Mouse (Mus musculus): ENCODE measurements around the gene Plekhb2.

Plekhb2 gene

DNA sequence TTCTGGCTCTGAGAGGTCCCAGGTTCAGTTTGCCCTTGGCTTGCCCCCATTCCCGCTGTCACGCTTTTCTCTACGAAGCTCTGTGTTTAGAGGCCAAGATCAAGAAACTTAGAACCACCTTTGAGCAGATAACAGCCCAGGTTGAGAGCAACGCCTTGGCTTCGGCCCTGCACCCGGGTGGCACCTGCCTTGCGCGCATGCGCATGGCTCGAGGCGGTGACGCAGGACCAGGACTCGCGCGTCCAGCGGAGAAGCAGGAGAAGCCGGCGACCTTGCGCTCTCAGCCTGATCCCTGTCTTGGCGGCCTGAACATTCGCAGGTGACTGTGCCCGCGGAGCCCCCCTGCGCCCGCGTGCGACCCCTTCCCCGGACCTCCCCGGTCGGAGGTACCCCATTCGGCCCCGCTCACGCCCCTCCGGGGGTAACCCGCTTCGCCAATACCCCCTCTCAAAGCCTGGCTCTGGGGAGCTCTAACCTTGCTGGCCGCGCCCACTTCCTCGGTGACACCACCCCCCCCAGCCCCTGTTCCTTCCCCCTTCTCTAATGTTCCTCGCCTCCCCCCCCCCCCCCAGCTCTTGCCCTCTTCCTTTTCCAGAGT is at the start of gene Plekhb2:
Gene Plekhb2, plus strand, starts transcription at position 232 of the 598 bp plus-strand sequence.
- in situ Hi-C loops (cut with MboI, MseI) = loop anchor here (10.0 kb wide), 1 partner anchor 365 kb away; no protein-coding TSS in a partner anchor

DNA sequence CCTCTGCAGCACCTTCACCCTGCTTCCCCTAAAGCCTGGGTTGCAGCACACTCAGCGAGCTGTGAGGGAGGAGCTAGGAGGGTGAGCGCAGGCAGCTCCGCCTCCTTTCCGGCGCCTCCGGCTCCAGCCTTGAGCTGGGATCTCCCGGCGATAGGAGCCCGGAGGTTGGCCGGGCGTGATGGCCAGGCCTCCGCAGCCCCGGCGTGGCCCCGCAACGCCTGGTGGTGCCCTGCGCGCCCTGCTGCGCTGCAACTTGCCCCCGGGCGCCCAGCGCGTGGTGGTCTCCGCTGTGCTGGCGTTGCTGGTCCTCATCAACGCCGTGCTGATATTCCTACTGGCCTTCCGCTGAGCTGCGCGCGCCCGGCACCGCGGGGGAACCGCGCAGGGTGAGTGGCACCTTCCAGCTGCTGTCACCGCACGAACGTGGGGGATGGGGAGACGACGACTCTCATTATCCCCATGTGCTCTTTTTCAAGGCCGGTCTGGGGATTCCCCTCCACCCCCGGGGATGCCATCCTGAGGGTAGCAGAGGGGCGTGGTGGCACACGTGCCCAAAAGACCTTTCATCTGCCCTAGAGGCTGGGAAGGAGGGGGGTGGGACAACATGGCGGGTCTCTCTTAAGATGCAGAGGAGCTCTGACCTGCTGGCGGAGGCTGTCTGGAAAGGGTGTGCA is 48.0 kb upstream of the Plekhb2 start:
- in situ Hi-C loops (cut with MboI, MseI) = no loop called here

DNA sequence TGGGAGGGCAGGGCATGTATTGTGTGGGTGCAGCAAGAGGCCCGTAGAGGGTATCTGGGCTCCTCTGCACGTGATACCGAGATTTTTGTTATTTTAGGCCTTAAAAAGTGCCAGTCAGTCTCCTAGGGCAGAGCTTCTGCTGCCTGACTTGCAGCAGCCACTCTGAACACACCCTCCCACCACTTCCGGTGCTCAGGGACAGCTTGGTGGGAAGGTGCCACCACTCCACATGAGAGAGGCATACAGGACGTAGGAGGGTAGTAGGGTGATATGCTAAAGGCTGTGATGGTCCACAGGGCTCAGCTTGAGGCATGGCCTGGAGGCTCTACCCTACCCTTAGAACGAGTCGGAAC is 47.5 kb upstream of the Plekhb2 start:
- in situ Hi-C loops (cut with MboI, MseI) = no loop called here

DNA sequence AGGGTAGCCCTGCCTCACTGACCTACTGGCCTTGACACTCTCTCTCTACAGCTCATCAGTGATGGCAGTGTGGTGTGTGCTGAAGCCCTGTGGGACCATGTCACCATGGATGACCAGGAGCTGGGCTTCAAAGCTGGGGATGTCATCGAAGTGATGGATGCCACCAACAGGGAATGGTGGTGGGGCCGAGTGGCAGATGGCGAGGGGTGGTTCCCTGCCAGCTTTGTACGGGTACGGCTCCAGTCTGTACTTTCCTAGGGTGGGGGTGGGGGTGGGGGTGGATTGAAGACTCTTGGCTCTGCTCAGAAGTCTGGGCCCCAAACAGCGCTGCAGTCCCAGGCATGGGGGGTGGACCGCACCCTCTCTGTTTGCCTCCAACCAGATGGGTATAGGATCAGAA is 44.9 kb upstream of the Plekhb2 start:
- in situ Hi-C loops (cut with MboI, MseI) = no loop called here

DNA sequence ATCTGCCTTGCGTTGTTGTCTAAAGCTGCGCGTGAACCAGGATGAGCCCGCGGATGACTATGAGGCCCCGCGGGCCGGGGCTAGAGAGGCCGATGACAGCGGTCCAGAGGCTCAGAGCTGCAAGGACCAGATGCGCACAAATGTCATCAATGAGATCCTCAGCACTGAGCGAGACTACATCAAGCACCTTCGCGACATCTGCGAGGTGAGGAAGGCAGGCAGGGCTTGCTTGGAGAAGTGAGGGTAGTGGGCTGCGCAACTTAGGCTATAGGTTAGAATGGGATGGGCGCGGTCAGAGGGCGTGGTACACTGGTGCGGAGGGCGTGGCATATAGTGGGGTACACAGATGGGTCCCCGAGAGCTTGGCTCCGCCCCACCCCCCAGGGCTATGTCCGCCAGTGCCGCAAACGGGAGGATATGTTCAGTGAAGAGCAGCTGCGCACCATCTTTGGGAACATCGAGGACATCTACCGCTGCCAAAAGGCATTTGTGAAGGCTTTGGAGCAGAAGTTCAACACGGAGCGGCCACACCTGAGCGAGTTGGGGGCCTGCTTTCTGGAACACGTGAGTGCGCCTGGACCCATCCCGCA is 43.8 kb upstream of the Plekhb2 start:
- in situ Hi-C loops (cut with MboI, MseI) = no loop called here

DNA sequence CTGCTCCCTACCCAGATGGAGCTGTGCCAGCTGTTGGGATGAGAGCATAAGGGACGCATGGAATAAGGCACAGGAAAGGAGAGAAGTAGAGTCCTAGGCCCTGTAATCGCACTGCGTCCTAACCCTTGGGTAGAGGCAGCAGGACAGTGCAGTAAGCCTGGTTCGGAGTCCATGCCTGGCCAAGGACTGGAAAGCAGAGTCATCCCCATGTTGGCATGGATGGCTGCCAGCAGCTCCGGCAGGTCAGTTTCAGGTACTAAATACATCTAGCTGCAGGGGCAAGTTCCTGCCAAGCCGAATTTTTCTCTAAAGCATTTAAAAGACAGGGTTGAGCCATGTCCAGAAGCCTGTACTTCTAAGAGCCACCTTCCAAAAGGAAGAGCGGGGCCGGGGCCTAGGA is 41.3 kb upstream of the Plekhb2 start:
- in situ Hi-C loops (cut with MboI, MseI) = no loop called here

DNA sequence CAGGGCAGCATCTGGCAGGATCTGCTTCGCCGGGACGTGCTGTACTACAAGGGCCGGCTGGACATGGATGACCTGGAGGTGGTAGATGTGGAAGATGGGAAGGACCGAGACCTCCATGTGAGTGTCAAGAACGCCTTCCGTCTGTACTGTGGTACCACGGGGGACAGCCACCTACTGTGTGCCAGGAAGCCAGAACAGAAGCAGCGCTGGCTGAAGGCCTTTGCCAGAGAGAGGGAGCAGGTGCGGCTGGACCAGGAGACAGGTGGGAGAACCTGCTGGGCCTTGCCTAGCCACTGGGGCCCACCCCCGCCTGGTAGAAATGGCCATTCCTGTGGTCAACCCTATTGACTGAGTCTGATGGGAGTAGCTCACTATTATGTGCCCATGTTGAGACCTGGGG is 39.5 kb upstream of the Plekhb2 start:
- in situ Hi-C loops (cut with MboI, MseI) = no loop called here

DNA sequence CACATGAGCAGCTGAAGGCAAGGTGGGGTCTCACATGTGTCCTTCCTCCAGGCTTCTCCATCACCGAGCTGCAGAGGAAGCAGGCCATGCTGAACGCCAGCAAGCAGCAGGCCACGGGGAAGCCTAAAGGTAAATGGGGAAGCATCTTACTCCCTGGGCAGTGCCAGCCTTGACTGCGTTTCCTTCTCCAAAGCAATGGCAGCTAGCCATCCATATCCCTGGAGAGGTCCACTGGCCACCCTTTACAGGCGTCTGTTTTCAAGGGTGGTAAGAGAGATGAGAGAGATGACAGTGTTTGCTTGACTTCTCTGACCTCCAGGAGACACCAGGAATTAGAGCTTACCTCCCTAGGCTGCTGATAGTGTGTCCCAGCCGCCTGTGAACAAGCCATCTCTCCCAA is 38.7 kb upstream of the Plekhb2 start:
- in situ Hi-C loops (cut with MboI, MseI) = no loop called here

DNA sequence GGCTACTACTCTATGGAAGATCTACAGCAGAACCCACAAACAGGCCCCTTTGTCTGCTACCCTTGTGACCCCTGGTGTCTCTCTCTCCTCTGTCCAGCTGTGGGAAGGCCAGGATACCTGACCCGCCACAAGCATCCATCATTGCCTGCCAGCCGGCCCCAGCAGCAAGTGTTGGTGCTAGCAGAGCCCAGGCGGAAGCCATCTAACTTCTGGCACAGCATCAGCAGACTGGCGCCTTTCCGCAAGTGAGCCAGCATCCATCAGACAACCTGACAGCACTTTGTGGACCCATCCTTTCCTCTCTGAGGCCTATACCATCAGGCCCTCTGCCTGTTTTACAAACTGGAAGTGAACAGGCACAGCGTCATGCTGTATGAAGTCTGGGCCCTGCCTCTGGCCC is 38.2 kb upstream of the Plekhb2 start:
- in situ Hi-C loops (cut with MboI, MseI) = no loop called here

DNA sequence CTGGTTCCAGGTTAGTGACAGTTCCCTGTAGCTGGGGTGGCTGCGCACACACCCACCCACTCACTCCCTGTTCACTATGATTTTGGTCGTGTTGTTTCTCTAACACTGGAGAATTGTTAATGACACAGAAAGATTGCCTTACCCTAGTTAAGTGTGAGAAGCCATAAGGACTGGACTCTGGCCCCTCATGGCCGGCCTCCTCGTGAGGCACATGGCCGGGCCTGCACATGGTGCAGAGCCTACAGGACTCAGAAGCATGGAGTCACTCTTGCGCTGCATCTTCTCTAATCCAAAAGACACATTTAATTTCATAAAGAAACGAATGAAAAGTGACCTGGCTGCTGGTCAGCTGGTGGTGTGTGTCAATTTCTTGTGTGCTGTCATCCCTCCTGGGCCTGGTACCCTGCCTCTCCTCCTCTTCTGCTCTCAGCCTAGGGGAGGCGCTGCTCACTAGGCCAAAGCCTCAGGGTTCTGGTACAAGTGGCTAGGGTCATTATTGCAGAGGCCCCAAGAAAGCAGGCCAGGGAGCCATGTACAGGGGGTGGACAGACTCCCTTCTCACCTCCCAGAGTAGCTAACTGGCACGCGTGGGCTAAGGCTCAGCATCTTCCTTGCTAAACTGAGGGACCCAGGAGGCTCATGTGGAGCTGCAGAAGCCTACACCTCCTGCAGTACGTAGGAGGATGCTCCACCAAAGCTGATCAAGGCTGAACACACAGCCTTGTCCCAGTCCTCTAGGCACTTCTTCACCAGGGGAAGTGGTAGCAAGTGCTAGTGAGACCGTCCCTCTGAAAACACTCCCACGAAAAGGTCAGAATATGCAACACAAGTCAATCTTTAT is 37.1 kb upstream of the Plekhb2 start:
- in situ Hi-C loops (cut with MboI, MseI) = no loop called here

DNA sequence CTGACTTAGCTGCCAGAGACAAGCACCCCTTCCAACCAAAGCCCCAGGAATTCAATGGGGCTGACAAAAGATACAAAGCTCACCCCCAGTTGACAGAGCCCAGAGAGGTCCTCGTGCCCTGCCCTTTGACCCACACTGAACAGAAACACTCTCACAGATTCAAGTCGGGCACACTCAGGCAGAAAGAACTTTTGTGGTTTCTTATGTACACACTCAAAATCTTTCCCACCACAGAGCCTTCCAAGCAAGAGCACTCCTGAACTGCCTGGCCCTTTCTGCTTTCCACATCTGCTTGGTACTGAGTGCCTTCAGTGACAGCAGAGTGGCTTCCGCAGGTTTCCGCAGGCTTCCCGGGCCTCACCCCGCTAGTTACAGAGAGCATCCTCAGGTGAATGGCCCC is 33.9 kb upstream of the Plekhb2 start:
- in situ Hi-C loops (cut with MboI, MseI) = no loop called here

DNA sequence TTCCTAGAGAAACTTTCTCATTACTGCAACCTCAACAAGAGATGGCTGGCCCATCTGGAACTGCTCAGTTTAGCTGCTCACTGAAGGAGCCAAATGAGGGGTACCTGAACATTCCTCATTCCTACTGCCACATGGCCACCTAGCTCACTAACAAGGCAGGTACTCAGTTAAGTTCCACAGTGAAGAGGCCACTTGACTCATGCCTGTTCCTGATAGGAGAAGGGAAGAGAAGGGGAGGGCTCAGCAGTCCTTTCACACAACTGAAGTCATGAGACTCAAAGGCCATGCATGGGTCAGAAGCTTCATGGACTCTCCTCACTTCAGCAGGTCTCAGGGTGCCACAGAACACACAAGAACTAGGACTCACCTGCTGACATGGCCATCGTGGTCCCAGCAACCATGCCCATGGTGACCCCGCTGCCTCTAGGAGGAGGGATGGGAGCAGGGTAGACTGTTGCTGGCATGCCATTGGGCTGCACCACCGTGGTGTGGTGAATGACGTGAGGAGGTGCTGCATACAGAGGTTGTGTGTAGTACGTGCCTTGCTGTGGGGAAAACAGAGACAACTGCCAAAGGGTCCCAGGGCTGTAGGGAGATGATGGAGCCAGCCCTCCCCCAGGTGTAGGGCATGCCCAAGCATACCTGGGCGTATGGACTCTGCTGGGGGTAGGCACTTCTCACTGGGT is 30.4 kb upstream of the Plekhb2 start:
- in situ Hi-C loops (cut with MboI, MseI) = no loop called here

DNA sequence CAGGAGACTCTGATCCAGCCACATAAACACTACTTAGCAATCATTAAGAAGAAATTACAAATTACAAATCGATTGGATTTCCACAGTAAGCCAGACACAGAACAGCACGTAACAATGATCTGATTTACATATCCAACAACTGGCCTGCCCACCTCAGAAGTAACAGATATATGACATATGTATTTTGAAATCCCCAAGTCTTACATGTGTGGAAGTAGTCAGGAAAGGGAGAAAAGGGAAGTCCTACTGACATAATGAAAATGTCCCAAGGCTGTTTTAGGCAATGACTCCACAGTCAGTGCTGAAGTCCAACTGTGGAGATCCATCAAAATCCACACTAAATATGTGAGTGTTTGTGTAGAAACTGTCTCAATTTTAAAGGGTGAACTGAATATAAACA is 28.4 kb upstream of the Plekhb2 start:
- in situ Hi-C loops (cut with MboI, MseI) = no loop called here

DNA sequence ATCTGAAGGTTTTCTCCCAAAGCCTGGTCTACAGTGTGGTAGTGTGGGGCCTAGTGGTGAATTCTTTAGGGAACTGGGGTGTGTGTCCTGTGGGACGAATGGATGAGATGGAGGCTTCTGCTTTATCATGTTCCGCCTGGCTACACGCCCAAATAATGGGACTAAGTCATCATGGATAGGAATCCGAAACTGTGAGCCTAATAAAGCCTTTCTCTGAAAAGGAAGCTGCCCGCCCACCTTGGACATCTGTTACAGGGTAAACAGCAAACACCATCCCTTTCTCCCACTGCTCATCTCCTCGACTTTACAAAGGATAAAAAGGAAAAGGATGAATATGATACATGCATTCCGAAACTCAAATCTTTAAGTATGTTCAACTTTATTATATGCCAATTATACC is 27.8 kb upstream of the Plekhb2 start:
- in situ Hi-C loops (cut with MboI, MseI) = no loop called here

DNA sequence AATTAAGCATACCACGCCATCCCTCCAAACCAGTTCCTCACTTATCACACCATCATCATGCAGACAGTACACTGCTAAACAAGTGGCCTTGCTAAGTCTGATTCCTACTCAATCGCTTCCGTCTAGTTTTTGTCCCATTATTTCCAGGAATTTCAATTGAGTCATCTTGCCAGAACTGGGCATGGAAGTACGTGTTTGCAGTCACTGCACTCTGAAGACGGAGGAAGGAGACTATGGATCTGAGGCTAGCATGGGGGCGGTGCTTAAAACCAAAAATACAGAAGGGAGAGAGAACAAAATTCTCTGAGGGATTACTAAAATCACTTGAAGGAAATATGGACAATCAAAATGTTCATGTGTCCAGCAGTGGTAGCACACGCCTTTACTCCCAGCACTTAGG is 27.0 kb upstream of the Plekhb2 start:
- in situ Hi-C loops (cut with MboI, MseI) = no loop called here

DNA sequence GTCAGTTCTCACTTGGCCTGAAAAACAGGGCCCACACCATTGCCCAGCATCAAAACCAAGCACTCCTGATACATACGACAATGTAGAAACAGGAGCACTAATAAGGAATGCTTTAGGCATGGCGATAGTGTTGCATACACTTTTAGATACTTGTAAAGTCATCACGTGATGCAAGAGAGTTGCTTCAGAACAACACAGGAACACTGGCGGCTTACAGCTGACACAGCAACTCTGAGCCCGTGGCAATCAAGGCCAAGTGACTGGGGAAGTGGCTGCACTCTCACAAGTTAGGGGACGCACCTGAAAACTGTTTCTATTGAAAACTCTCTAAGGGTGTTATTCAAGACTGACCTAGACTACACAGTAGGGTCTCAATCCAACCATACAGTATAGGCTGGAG is 26.4 kb upstream of the Plekhb2 start:
- in situ Hi-C loops (cut with MboI, MseI) = no loop called here

DNA sequence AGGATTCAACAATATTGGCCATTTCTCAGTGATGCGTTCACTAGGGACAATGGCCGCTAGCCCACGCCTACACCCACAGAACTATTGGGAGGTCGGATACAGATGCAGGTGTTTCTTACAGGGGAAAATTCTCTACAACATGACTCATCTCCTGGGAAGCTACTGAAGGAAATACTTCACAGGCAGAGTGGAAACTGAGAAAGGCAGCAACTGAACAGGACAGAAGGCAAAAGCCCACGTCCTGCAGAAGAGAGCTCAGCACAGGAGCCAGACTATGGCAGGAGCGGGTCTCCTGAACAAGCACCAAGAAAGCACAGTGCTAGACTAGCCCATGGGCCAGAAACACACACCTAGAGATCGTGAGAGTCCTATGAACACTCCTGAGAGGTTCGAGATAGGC is 25.6 kb upstream of the Plekhb2 start:
- in situ Hi-C loops (cut with MboI, MseI) = no loop called here

DNA sequence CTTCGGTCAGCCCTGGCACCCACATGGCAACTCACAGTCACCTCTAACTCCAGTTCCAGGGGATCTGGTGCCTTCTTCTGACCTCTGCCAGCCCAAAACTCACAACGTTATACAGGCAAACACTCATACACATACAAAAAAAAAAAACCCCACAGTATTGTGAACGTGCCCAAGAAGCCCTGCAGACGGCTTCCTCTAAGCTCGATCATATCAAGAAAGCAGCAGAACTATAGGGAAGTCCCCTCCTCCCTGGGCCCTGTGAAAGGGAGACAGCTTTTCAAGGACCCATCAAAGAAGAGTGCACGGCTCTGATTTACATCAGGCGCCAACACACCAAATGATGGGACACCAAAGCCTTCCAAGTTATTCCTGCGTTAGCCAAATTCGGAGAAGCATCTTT is 23.9 kb upstream of the Plekhb2 start:
- in situ Hi-C loops (cut with MboI, MseI) = no loop called here

DNA sequence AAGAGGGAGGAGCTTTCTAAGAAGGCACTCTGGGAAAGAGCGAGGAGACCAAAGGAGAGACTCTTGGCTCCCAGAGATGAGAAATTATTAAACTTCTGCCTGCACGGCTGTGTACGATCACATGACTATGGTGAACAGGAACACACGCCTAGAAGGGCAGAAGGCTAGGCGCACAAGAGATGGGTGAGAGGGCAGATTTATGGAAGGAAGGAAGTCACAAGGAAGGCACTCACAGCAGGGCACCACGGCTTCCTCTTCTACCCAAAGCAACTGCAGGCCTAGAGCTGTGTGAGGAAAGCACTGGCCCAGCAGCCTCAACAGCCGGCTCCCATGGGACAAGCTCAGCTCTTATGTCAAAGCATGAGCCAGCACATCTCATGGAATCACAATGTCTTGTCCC is 21.9 kb upstream of the Plekhb2 start:
- in situ Hi-C loops (cut with MboI, MseI) = no loop called here

DNA sequence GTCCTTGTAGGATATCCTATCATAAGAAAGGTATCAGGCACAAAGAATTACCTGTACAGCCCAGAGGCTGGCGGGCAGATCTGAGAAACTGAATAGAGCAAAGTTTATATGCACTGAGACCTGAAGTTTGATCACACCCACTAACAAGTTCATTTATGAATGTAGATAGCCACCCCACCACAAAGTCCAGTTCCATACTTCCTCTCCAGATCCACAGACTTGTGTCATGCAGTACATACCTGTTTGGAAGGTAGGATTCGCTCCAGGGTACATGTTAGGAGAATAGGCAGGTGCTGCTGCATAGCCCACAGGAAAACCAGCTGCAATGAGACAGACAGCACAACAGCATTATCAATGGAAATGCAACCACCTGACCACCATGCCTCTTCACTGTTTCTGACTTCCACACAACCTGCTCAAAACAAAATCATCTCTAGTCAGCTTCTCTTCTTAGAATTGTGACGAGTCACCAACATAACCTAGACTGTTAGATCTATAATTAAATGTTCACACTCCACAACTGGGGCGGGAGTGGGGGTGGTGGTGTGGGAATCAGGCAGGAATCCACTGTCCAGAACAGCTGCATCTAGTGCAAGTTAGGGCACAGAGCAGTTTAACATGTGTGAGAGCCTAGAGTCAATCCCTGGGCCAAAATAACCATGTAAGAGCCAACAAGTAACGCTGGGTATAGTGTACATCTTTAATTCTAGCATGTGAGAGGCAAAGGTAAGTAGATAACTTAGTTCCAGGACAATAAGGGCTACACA is 21.1 kb upstream of the Plekhb2 start:
- in situ Hi-C loops (cut with MboI, MseI) = no loop called here

DNA sequence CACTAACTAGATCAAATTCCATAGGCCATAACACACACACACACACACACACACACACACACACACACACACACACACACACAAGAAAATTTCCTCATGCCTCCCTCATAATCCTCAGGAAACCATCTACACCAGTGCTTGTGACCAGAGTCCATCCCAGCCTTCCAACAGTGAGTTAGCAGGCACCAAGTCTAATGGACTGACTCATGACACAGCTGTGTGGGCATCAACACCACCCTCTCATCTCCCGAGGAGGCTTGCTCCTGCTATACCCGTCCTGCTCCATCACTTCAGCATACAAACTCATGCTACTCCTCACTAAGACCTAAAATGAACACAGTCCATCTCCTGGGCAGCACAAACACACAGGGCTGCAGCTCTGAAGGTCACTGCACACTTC is 18.8 kb upstream of the Plekhb2 start:
- in situ Hi-C loops (cut with MboI, MseI) = no loop called here
